Mouse (Mus musculus): Measurements from ENCODE around the gene Olfr1337.

DNA sequence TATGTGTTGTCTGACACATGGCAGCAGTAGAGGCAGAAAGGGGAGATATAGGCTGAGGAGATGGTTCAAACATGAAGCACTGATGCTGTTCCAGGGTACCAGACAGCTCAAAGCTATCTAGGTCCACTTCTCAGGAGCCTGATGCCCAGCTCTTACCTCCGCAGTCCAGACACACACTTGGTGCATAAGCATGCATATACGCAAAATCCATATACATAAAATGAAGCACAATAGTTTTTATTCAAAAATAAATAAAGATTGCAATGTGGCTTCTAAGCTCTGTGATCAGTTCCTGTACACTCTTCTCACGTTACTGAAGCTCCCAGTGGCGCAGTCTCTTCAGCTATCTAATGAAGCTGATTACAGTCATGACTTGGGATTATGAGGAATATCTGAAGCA is 27.5 kb upstream of the Olfr1337 start, which contains the start of gene Olfr1335:
- TF ChIP-seq POLR2A (IDR thresholded peaks at IDR 0.05; ENCODE audit: borderline replicate concordance, low read depth, low read length), result no peak
- no peak for TF ChIP-seq CTCF (IDR thresholded peaks at IDR 0.05; ENCODE audit: low read depth, low read length)
